Mouse (Mus musculus): Measurements from ENCODE around the gene Ccdc85b. TPM values are rescaled to one million over a fixed set of nuclear protein-coding genes. Genes with fewer than 3 reads are reported as not detected.

The Ccdc85b gene
- polyA plus RNA-seq, 1 experiment from 2014 or later = 7.1 TPM

GRCm38 (mm10) chr19:5426640-5427290 is 30.9 kb downstream of the Ccdc85b start:
- 0 out of 2 replicates have a peak overlapping the region, but pooled peaks have one; percentile 31 for H3K9ac ChIP-seq
- H3K4me1 ChIP-seq = peaks cover 38% of the 10 kb centered on the region
- no peak for ATAC-seq
- no peaks in the 10 kb centered on the region for H3K9me3 ChIP-seq (replicated peaks)
- peak overlapping the region; percentile 71; the same call in 1 of the 2 replicates for H3K4me2 ChIP-seq
- peaks cover 34% of the 10 kb centered on the region for H3K36me3 ChIP-seq (ENCODE audit: poor library complexity, severe bottlenecking)
- WGBS = 95% methylated on average over 13 of the region's 13 CpGs
- no peak overlapping the region for H3K27ac ChIP-seq
- H3K4me3 ChIP-seq = no peak overlapping the region
- no peaks in the 10 kb centered on the region for H3K27me3 ChIP-seq

- Histone ChIP-seq H3K4me1 (peaks cover 38% of the 10 kb centered on the region), H3K9ac (peak overlapping the region; percentile 94), H3K9me3 (replicated peaks) (no peaks in the 10 kb centered on the region), H3K27ac (peak overlapping the region; percentile 5; the same call in 1 of the 2 replicates), H3K27me3 (no peaks in the 10 kb centered on the region), H3K4me2 (peak overlapping the region; percentile 71), H3K4me3 (peak overlapping the region; percentile 89), H3K36me3 (ENCODE audit: poor library complexity, severe bottlenecking) (peaks cover 41% of the 10 kb centered on the region)
- no peak for ATAC-seq
- WGBS = 91% methylated on average over 18 of the region's 18 CpGs
These were observed 31.7 kb downstream of the Ccdc85b start for GRCm38 (mm10) chr19:5425906-5426565.

DNA sequence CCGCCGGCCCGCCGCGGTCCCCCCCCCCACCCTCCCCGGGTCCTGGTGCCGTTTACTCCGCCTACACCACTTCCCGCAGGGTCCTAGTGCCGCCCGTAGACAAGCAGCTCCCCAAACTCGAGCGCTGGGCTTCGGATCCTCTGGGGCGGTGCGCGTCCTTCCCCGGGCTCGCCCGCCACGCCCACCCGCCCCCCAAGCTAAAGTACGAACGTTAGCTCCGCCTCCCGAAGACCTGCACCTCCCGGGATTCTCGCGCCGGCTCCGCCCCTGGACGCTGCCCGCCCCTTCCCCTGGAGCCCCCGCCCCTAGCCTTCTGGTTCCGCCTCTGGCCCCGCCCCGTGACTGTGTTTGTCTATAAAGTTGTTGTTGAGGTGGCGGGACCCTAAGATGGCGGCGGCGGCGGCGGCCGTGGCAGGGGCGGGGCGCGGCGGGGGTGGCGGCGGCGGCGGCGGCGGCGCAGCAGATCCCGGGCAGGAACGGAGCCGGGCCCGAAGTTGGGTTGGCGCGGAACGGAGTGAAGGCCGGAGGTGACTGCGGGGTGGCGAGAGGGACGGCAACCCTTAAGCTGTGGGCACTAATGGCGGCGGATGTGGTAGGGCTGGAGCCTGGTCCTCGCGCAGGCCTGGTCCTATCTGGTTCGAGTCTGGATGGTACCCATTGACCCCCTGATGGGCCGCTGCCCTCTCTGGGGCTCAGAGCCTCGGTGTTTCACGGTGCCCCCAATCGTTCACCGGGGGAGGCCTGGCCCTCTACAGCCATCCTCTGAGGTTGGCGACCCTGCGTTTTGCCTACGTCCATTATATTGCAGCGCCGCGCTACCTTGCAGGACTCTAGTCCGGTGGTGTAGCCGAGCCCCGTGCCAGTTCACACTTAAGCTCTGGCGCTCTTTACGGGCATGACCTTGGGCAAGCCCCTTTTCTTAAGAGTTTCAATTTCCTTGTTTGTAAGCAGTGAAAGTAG is 32.6 kb downstream of the Ccdc85b start, which contains the start of the genes Drap1 and AI837181:
Drap1 (minus strand) TSS at position 198 of the 960 bp plus-strand sequence.
AI837181 (plus strand) TSS at position 363 of the 960 bp plus-strand sequence.
- H3K4me2 ChIP-seq = peak within 1 kb of the TSS; percentile 92
- H3K27ac ChIP-seq = peak within 1 kb of the TSS; percentile 87
- peaks cover 38% of the 10 kb centered on the region for H3K4me1 ChIP-seq
- WGBS = under 1% methylated on average over 63 of the region's 87 CpGs
- H3K9me3 ChIP-seq (replicated peaks) = no peaks in the 10 kb centered on the region
- peaks cover 51% of the 10 kb centered on the region for H3K36me3 ChIP-seq (ENCODE audit: poor library complexity, severe bottlenecking)
- H3K9ac ChIP-seq = peak within 1 kb of the TSS; percentile 94
- H3K4me3 ChIP-seq = peak within 1 kb of the TSS; percentile 89
- ATAC-seq = peak; percentile 95
- no peaks in the 10 kb centered on the region for H3K27me3 ChIP-seq

- H3K36me3 ChIP-seq (ENCODE audit: poor library complexity, severe bottlenecking) = peaks cover 57% of the 10 kb centered on the region
- H3K27ac ChIP-seq = peak overlapping the region; percentile 87
- H3K4me2 ChIP-seq = peak overlapping the region; percentile 92
- peak overlapping the region; percentile 84 for H3K9ac ChIP-seq
- under 1% methylated on average over 40 of the region's 48 CpGs for WGBS
- H3K27me3 ChIP-seq = no peaks in the 10 kb centered on the region
- peak overlapping the region; percentile 89 for H3K4me3 ChIP-seq
- peak; percentile 59 for ATAC-seq
- H3K4me1 ChIP-seq = peaks cover 38% of the 10 kb centered on the region
- H3K9me3 ChIP-seq (replicated peaks) = no peaks in the 10 kb centered on the region
These were observed 33.5 kb downstream of the Ccdc85b start for GRCm38 (mm10) chr19:5424092-5424781.

GRCm38 (mm10) chr19:5423561-5423960 is 34.1 kb downstream of the Ccdc85b start:
- ATAC-seq = no peak
- peaks cover 57% of the 10 kb centered on the region for H3K36me3 ChIP-seq (ENCODE audit: poor library complexity, severe bottlenecking)

DNA sequence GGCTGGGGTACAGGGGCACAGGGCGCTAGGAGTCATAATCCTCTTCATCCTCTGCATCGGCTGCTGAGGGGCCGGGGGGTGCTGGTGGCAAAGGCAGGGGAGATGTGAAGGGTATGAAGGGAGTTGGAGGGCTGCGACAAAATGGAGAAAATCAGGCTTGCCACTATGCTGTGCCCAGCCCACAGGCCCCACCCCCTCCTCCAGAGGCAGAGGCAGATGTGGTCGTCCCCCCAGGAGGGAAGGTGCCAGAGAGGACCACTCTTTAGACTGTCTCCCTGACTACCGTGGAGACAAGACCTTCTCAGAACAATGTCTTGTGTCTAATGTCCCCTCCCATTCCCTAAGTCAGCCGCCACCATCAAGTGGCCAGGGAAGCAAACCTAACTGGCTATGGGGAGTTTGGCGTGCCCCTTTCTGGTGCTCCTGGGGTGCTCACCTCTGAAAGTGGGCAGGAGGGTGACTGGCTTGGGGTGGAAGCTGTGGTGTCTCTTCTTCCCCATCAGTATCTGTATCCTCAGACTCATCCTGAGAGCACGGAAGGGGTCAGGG is 34.7 kb downstream of the Ccdc85b start:
- Histone ChIP-seq H3K27me3 (no peaks in the 10 kb centered on the region), H3K4me3 (peak overlapping the region; percentile 89), H3K9me3 (replicated peaks) (no peaks in the 10 kb centered on the region), H3K4me2 (peak overlapping the region; percentile 92), H3K9ac (peak overlapping the region; percentile 84; the same call in 1 of the 2 replicates), H3K27ac (no peak overlapping the region), H3K4me1 (peaks cover 35% of the 10 kb centered on the region), H3K36me3 (ENCODE audit: poor library complexity, severe bottlenecking) (peaks cover 52% of the 10 kb centered on the region)
- 72% methylated on average over 9 of the region's 9 CpGs for WGBS
- ATAC-seq = no peak

More at GRCm38 (mm10) chr19:5423561-5423960, 34.1 kb downstream of the Ccdc85b start:
- 69% methylated on average over 12 of the region's 12 CpGs for WGBS
- peak overlapping the region; percentile 87; the same call in 1 of the 2 replicates for H3K27ac ChIP-seq
- peak overlapping the region; percentile 84 for H3K9ac ChIP-seq
- peak overlapping the region; percentile 89 for H3K4me3 ChIP-seq
- peaks cover 38% of the 10 kb centered on the region for H3K4me1 ChIP-seq
- H3K9me3 ChIP-seq (replicated peaks) = no peaks in the 10 kb centered on the region
- H3K27me3 ChIP-seq = no peaks in the 10 kb centered on the region
- H3K4me2 ChIP-seq = peak overlapping the region; percentile 92

DNA sequence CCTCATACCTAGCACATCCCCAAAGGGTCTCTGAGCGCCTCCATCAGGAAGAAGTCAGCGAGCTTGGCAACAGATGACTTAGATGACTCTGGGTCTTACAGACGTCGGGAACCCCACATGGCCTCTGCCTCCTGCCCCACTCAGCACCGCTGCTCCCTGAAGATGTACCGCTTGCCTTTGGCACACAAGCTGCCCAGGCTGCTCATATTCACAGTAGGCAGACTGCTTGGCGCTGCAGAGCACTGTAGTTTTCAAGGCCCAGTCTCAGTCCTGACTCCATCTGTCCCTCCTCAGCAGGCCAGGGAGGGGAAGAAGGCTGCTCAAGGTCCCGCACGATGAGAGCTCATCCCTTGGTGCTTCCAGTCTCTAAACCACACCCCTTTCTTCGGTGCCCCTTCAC is 35.4 kb downstream of the Ccdc85b start:
- Histone ChIP-seq H3K4me1 (peaks cover 34% of the 10 kb centered on the region), H3K9me3 (replicated peaks) (no peaks in the 10 kb centered on the region), H3K9ac (peak overlapping the region; percentile 36), H3K27me3 (no peaks in the 10 kb centered on the region), H3K27ac (no peak overlapping the region), H3K4me3 (no peak overlapping the region), H3K36me3 (ENCODE audit: poor library complexity, severe bottlenecking) (peaks cover 47% of the 10 kb centered on the region), H3K4me2 (no peak overlapping the region)
- no peak for ATAC-seq
- 87% methylated on average over 10 of the region's 10 CpGs for WGBS

GRCm38 (mm10) chr19:5421784-5422183 is 35.9 kb downstream of the Ccdc85b start:
- whole genome bisulfite sequencing = 92% methylated on average over 5 of the region's 5 CpGs
- Histone ChIP-seq H3K4me3 (no peak overlapping the region), H3K36me3 (ENCODE audit: poor library complexity, severe bottlenecking) (peaks cover 42% of the 10 kb centered on the region), H3K27ac (no peak overlapping the region), H3K9ac (no peak overlapping the region), H3K4me1 (peaks cover 29% of the 10 kb centered on the region), H3K4me2 (no peak overlapping the region), H3K9me3 (replicated peaks) (no peaks in the 10 kb centered on the region), H3K27me3 (no peaks in the 10 kb centered on the region)
- no peak for ATAC-seq

- no peak overlapping the region for H3K4me3 ChIP-seq
- 97% methylated on average over 6 of the region's 6 CpGs for whole genome bisulfite sequencing
- no peak overlapping the region for H3K27ac ChIP-seq
- H3K9me3 ChIP-seq (replicated peaks) = no peaks in the 10 kb centered on the region
- peaks cover 33% of the 10 kb centered on the region for H3K36me3 ChIP-seq (ENCODE audit: poor library complexity, severe bottlenecking)
- H3K27me3 ChIP-seq = no peaks in the 10 kb centered on the region
- H3K4me2 ChIP-seq = no peak overlapping the region
- no peak overlapping the region for H3K9ac ChIP-seq
- H3K4me1 ChIP-seq = peaks cover 17% of the 10 kb centered on the region
- no peak for ATAC-seq
These were observed 37.1 kb downstream of the Ccdc85b start for GRCm38 (mm10) chr19:5420579-5420978.

DNA sequence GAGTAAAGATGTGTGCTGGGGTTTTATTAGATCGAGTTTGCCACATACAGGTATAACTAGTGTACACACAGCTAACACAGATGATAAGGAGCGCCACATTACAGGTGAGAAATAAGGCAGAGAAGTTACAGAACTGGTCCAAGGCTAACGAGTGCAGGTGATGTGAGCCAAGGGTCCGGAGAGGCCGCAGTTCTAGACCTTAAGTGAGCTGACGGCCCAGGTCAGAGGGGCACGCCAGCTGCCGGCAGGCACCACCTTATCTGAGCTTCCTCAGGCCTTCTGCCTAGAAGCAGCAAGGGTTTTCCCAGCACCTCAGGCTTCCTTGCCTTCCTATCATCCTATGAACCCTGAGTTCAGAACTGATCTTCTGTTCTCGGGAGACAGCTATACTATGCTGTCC is 38.1 kb downstream of the Ccdc85b start:
- no peaks in the 10 kb centered on the region for H3K9me3 ChIP-seq (replicated peaks)

More for the DNA sequence above, 38.1 kb downstream of the Ccdc85b start:
- Histone ChIP-seq H3K27ac (no peak overlapping the region), H3K36me3 (ENCODE audit: poor library complexity, severe bottlenecking) (peaks cover 33% of the 10 kb centered on the region), H3K27me3 (no peaks in the 10 kb centered on the region), H3K9ac (no peak overlapping the region), H3K4me1 (peaks cover 15% of the 10 kb centered on the region), H3K4me2 (no peak overlapping the region), H3K4me3 (no peak overlapping the region)
- WGBS = 94% methylated on average over 9 of the region's 9 CpGs
- no peak for ATAC-seq
